Mouse (Mus musculus) liver, adult 2 months (tissue): ENCODE measurements around the gene H2-Ab1.

Experiments
- CTCF ChIP-seq: fragments of 200-500 bp; IDR thresholded peaks from 2 replicates; pipeline ENCODE4 v1.5.1; 2011; ENCODE audit warnings: low read depth, low read length, control low read depth
- POLR2A ChIP-seq: fragments of 200-500 bp; IDR thresholded peaks from 2 replicates; pipeline ENCODE4 v1.6.1; 2011; ENCODE audit warnings: low read length, control low read depth; ENCODE audit not compliant: insufficient read depth; ENCODE audit errors: extremely low read depth

DNA sequence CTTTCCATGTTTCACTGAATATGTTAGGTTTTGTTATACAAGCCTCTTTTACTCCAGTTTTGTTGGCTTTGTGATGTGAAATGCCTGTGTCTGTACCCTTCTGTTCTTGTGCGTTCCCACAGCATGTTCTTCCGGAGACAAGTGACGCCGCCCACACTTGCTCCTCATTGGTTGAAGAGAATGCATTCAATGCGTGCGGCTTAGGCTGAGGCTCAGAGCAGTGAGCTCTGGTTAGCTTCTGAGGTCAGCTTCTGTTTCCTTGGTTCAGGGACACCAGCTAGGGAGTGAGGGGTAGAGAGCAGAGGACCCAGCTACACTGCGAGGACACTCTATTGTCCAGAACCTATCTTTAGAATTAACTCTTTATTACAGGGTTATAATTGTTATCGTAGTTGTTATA is 34.1 kb downstream of the H2-Ab1 start:
- no peak for TF ChIP-seq POLR2A
- no peak for TF ChIP-seq CTCF
